Mouse (Mus musculus): ENCODE results near the gene Eme2. TPM values are rescaled to one million over a fixed set of nuclear protein-coding genes. Genes with fewer than 3 reads are reported as not detected.
A peak's percentile ranks its signal among the peaks of the same experiment; 100 is the strongest.

The Eme2 gene
- polyA plus RNA-seq, 1 experiment from 2014 or later = 16.0 TPM

DNA sequence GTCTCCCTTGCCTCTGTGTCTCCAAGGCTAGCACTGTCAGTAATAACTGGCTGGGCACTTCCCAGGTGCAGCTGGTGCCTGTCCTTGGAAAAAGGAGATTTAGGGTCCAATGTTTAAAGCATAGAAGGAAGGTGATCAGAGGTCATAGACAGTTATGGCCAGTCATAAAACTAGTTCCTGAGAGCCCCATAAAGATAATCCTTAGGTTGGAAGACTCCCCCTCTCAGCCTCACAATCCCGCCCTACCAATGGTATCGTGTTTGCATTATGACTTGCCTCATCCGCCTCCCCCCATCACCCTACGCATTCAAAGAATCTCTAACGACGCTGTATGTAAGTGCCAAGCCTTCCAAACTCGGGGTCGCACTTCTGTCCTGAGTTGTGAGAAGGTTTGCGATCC, 50.4 kb downstream of the Eme2 start:
- Histone ChIP-seq H3K4me1 (ENCODE audit: control insufficient read depth in 2 of 2, insufficient read depth in 2 of 2, low read length in 2 of 2) (peaks cover 4 to 6% of the 10 kb centered on the region in 2 experiments; a peak in 2 of 4 replicates), H3K27ac (replicated peaks in 1 of 2; ENCODE audit: control insufficient read depth in 1 of 2, insufficient read depth in 1 of 2, low read depth in 2 of 2, low read length in 2 of 2) (peak overlapping the region in 1 of 2 experiments; percentile 22; a peak in 1 of 4 replicates), H3K36me3 (ENCODE audit: control insufficient read depth, insufficient read depth, low read length) (no peaks in the 10 kb centered on the region), H3K4me3 (ENCODE audit: control insufficient read depth in 1 of 2, insufficient read depth in 1 of 2, low read depth in 1 of 2, low read length in 2 of 2) (no peak overlapping the region), H3K9ac (ENCODE audit: low read length) (peak overlapping the region; percentile 55; the same call in 1 of the 2 replicates), H3K27me3 (ENCODE audit: control insufficient read depth, insufficient read depth, low read length) (no peaks in the 10 kb centered on the region; the same call in 1 of the 2 replicates), H3K4me2 (ENCODE audit: low read length) (peak overlapping the region; percentile 43), H3K9me3 (ENCODE audit: control insufficient read depth, low read length) (no peaks in the 10 kb centered on the region)
- ATAC-seq (ENCODE audit: insufficient number of reproducible peaks, insufficient read depth, low FRiP score, low read depth) = no peak
- WGBS = 40% methylated on average over 9 of the region's 9 CpGs

GRCm38 (mm10) chr17:24842631-24843030, 52.3 kb downstream of the Eme2 start:
- Histone ChIP-seq H3K36me3 (ENCODE audit: control insufficient read depth, insufficient read depth, low read length) (no peaks in the 10 kb centered on the region), H3K4me3 (ENCODE audit: control insufficient read depth in 1 of 2, insufficient read depth in 1 of 2, low read depth in 1 of 2, low read length in 2 of 2) (no peak overlapping the region), H3K9me3 (ENCODE audit: control insufficient read depth, low read length) (no peaks in the 10 kb centered on the region), H3K9ac (ENCODE audit: low read length) (no peak overlapping the region), H3K27me3 (ENCODE audit: control insufficient read depth, insufficient read depth, low read length) (no peaks in the 10 kb centered on the region; the same call in 1 of the 2 replicates), H3K4me2 (ENCODE audit: low read length) (no peak overlapping the region), H3K4me1 (ENCODE audit: control insufficient read depth in 2 of 2, insufficient read depth in 2 of 2, low read length in 2 of 2) (peaks cover 2 to 4% of the 10 kb centered on the region in 2 experiments; a peak in 2 of 4 replicates), H3K27ac (replicated peaks in 1 of 2; ENCODE audit: control insufficient read depth in 1 of 2, insufficient read depth in 1 of 2, low read depth in 2 of 2, low read length in 2 of 2) (no peak overlapping the region)
- WGBS = 48% methylated on average over 2 of the region's 2 CpGs
- ATAC-seq (ENCODE audit: insufficient number of reproducible peaks, insufficient read depth, low FRiP score, low read depth) = no peak

DNA sequence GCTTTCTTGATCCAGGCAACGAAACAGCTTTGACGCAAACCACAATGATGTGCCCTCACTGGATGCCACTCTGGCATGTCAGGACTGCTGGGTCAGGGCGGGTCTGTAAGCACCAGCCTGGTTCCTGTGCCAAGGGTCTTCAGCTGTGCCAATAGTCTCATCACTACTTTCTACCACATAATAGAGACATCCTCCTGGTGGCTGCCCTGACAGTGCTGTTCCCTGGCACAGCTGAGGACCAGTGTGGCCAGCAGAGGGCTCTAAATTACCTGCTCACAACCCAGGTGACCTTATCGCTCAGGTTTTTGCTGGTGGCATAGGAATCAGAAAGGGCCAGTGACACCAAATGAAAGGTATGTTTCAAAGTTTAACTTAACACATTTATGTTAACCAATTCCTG, 53.8 kb downstream of the Eme2 start:
- peaks cover 0 to 4% of the 10 kb centered on the region in 2 experiments; a peak in 2 of 4 replicates for H3K4me1 ChIP-seq (ENCODE audit: control insufficient read depth in 2 of 2, insufficient read depth in 2 of 2, low read length in 2 of 2)
- H3K4me3 ChIP-seq (ENCODE audit: control insufficient read depth in 1 of 2, insufficient read depth in 1 of 2, low read depth in 1 of 2, low read length in 2 of 2) = no peak overlapping the region
- 48% methylated on average over 4 of the region's 4 CpGs for WGBS
- H3K27me3 ChIP-seq (ENCODE audit: control insufficient read depth, insufficient read depth, low read length) = no peaks in the 10 kb centered on the region; the same call in 1 of the 2 replicates
- no peak overlapping the region for H3K4me2 ChIP-seq (ENCODE audit: low read length)
- H3K9ac ChIP-seq (ENCODE audit: low read length) = no peak overlapping the region
- no peak overlapping the region for H3K27ac ChIP-seq (replicated peaks in 1 of 2; ENCODE audit: control insufficient read depth in 1 of 2, insufficient read depth in 1 of 2, low read depth in 2 of 2, low read length in 2 of 2)
- H3K36me3 ChIP-seq (ENCODE audit: control insufficient read depth, insufficient read depth, low read length) = no peaks in the 10 kb centered on the region
- H3K9me3 ChIP-seq (ENCODE audit: control insufficient read depth, low read length) = no peaks in the 10 kb centered on the region
- no peak for ATAC-seq (ENCODE audit: insufficient number of reproducible peaks, insufficient read depth, low FRiP score, low read depth)

GRCm38 (mm10) chr17:24840341-24840740, 54.5 kb downstream of the Eme2 start:
- Histone ChIP-seq H3K4me3 (ENCODE audit: control insufficient read depth in 1 of 2, insufficient read depth in 1 of 2, low read depth in 1 of 2, low read length in 2 of 2) (no peak overlapping the region), H3K36me3 (ENCODE audit: control insufficient read depth, insufficient read depth, low read length) (no peaks in the 10 kb centered on the region), H3K4me1 (ENCODE audit: control insufficient read depth in 2 of 2, insufficient read depth in 2 of 2, low read length in 2 of 2) (peaks cover 0 to 4% of the 10 kb centered on the region in 2 experiments; a peak in 2 of 4 replicates), H3K27ac (replicated peaks in 1 of 2; ENCODE audit: control insufficient read depth in 1 of 2, insufficient read depth in 1 of 2, low read depth in 2 of 2, low read length in 2 of 2) (no peak overlapping the region), H3K9me3 (ENCODE audit: control insufficient read depth, low read length) (no peaks in the 10 kb centered on the region), H3K9ac (ENCODE audit: low read length) (no peak overlapping the region), H3K4me2 (ENCODE audit: low read length) (no peak overlapping the region), H3K27me3 (ENCODE audit: control insufficient read depth, insufficient read depth, low read length) (peaks cover 3% of the 10 kb centered on the region; the same call in 1 of the 2 replicates)
- WGBS = 47% methylated on average over 5 of the region's 5 CpGs
- no peak for ATAC-seq (ENCODE audit: insufficient number of reproducible peaks, insufficient read depth, low FRiP score, low read depth)

- Histone ChIP-seq H3K27me3 (ENCODE audit: control insufficient read depth, insufficient read depth, low read length) (peaks cover 4% of the 10 kb centered on the region; the same call in 1 of the 2 replicates), H3K9me3 (ENCODE audit: control insufficient read depth, low read length) (no peaks in the 10 kb centered on the region), H3K4me1 (ENCODE audit: control insufficient read depth in 2 of 2, insufficient read depth in 2 of 2, low read length in 2 of 2) (0 out of 4 replicates have a peak, but pooled peaks cover 0 to 2% of the 10 kb centered on the region in 2 experiments), H3K36me3 (ENCODE audit: control insufficient read depth, insufficient read depth, low read length) (no peaks in the 10 kb centered on the region), H3K9ac (ENCODE audit: low read length) (no peak within 1 kb of the TSS), H3K27ac (replicated peaks in 1 of 2; ENCODE audit: control insufficient read depth in 1 of 2, insufficient read depth in 1 of 2, low read depth in 2 of 2, low read length in 2 of 2) (no peak within 1 kb of the TSS), H3K4me3 (ENCODE audit: control insufficient read depth in 1 of 2, insufficient read depth in 1 of 2, low read depth in 1 of 2, low read length in 2 of 2) (no peak within 1 kb of the TSS), H3K4me2 (ENCODE audit: low read length) (no peak within 1 kb of the TSS)
- 42% methylated on average over 8 of the region's 8 CpGs for WGBS
- ATAC-seq (ENCODE audit: insufficient number of reproducible peaks, insufficient read depth, low FRiP score, low read depth) = no peak
Observed at GRCm38 (mm10) chr17:24839842-24840241, 55.0 kb downstream of the Eme2 start, which contains the start of gene Hagh. Gene Hagh (plus strand): TSS chr17:24840143.

Other genes with a start within 250 kb of the Eme2 start
- 59.6 and 60.9 TPM in 2 replicates for gene Slc9a3r2, start 244.8 kb downstream of the Eme2 start, polyA plus RNA-seq (2014; fragmentation: Nextera tagmentation; extraction: Ambion mirVana)
- gene Npw, start 236.6 kb downstream of the Eme2 start, polyA plus RNA-seq (2014; fragmentation: Nextera tagmentation; extraction: Ambion mirVana) = not detected in 2 replicates
- gene Zfp598, start 225.4 kb downstream of the Eme2 start, polyA plus RNA-seq (2014; fragmentation: Nextera tagmentation; extraction: Ambion mirVana) = 18.4 and 19.4 TPM in 2 replicates
- 0.42 and 0.69 TPM in 2 replicates for gene Syngr3, start 205.1 kb downstream of the Eme2 start, polyA plus RNA-seq (2014; fragmentation: Nextera tagmentation; extraction: Ambion mirVana)
- 29.3 and 29.7 TPM in 2 replicates for gene Gfer, start 198.9 kb downstream of the Eme2 start, polyA plus RNA-seq (2014; fragmentation: Nextera tagmentation; extraction: Ambion mirVana)
- gene Noxo1, start 198.9 kb downstream of the Eme2 start, polyA plus RNA-seq (2014; fragmentation: Nextera tagmentation; extraction: Ambion mirVana) = 0.68 and 1.1 TPM in 2 replicates
- gene Tbl3, start 187.4 kb downstream of the Eme2 start, polyA plus RNA-seq (2014; fragmentation: Nextera tagmentation; extraction: Ambion mirVana) = 39.2 and 40.2 TPM in 2 replicates
- gene Rnf151, start 177.0 kb downstream of the Eme2 start, polyA plus RNA-seq (2014; fragmentation: Nextera tagmentation; extraction: Ambion mirVana) = not detected in 2 replicates
- gene Rps2, start 177.0 kb downstream of the Eme2 start, polyA plus RNA-seq (2014; fragmentation: Nextera tagmentation; extraction: Ambion mirVana) = 919 and 1,010 TPM in 2 replicates
- 556 and 564 TPM in 2 replicates for gene Ndufb10, start 170.6 kb downstream of the Eme2 start, polyA plus RNA-seq (2014; fragmentation: Nextera tagmentation; extraction: Ambion mirVana)
- 1.3 and 1.7 TPM in 2 replicates for gene Rpl3l, start 167.3 kb downstream of the Eme2 start, polyA plus RNA-seq (2014; fragmentation: Nextera tagmentation; extraction: Ambion mirVana)
- 26.8 and 27.2 TPM in 2 replicates for gene Msrb1, start 158.4 kb downstream of the Eme2 start, polyA plus RNA-seq (2014; fragmentation: Nextera tagmentation; extraction: Ambion mirVana)
- gene Hs3st6, start 142.1 kb downstream of the Eme2 start, polyA plus RNA-seq (2014; fragmentation: Nextera tagmentation; extraction: Ambion mirVana) = 0.18 and 0.43 TPM in 2 replicates
- gene Meiob, start 90.8 kb downstream of the Eme2 start, polyA plus RNA-seq (2014; fragmentation: Nextera tagmentation; extraction: Ambion mirVana) = not detected in 2 replicates
- gene Hagh, start 54.9 kb downstream of the Eme2 start, polyA plus RNA-seq (2014; fragmentation: Nextera tagmentation; extraction: Ambion mirVana) = 62.7 and 68.4 TPM in 2 replicates
- gene Fahd1, start 44.7 kb downstream of the Eme2 start, polyA plus RNA-seq (2014; fragmentation: Nextera tagmentation; extraction: Ambion mirVana) = 46.5 and 47.2 TPM in 2 replicates
- not detected in 2 replicates for gene Igfals, start 29.1 kb downstream of the Eme2 start, polyA plus RNA-seq (2014; fragmentation: Nextera tagmentation; extraction: Ambion mirVana)
- 37.8 and 39.8 TPM in 2 replicates for gene Nubp2, start 8.7 kb downstream of the Eme2 start, polyA plus RNA-seq (2014; fragmentation: Nextera tagmentation; extraction: Ambion mirVana)
- 26.8 and 28.2 TPM in 2 replicates for gene Spsb3, start 8.4 kb downstream of the Eme2 start, polyA plus RNA-seq (2014; fragmentation: Nextera tagmentation; extraction: Ambion mirVana)
- 82.1 and 82.8 TPM in 2 replicates for gene Mrps34, start within 50 bp of the Eme2 start, polyA plus RNA-seq (2014; fragmentation: Nextera tagmentation; extraction: Ambion mirVana)
- 39.4 and 43.9 TPM in 2 replicates for gene Nme3, start 1.4 kb upstream of the Eme2 start, polyA plus RNA-seq (2014; fragmentation: Nextera tagmentation; extraction: Ambion mirVana)
- gene Mapk8ip3, start 41.9 kb upstream of the Eme2 start, polyA plus RNA-seq (2014; fragmentation: Nextera tagmentation; extraction: Ambion mirVana) = 27.8 and 31.0 TPM in 2 replicates
- 62.1 and 63.1 TPM in 2 replicates for gene Jpt2, start 65.6 kb upstream of the Eme2 start, polyA plus RNA-seq (2014; fragmentation: Nextera tagmentation; extraction: Ambion mirVana)
- 6.4 and 7.6 TPM in 2 replicates for gene Cramp1l, start 120.7 kb upstream of the Eme2 start, polyA plus RNA-seq (2014; fragmentation: Nextera tagmentation; extraction: Ambion mirVana)
- gene Ift140, start 121.0 kb upstream of the Eme2 start, polyA plus RNA-seq (2014; fragmentation: Nextera tagmentation; extraction: Ambion mirVana) = 9.9 and 10.6 TPM in 2 replicates
- gene Tmem204, start 188.5 kb upstream of the Eme2 start, polyA plus RNA-seq (2014; fragmentation: Nextera tagmentation; extraction: Ambion mirVana) = 19.5 and 23.4 TPM in 2 replicates
- 19.3 and 27.8 TPM in 2 replicates for gene Telo2, start 220.9 kb upstream of the Eme2 start, polyA plus RNA-seq (2014; fragmentation: Nextera tagmentation; extraction: Ambion mirVana)
- 0.14 and 0.44 TPM in 2 replicates for gene Ptx4, start 225.7 kb upstream of the Eme2 start, polyA plus RNA-seq (2014; fragmentation: Nextera tagmentation; extraction: Ambion mirVana)
- 16.4 and 17.2 TPM in 2 replicates for gene Clcn7, start 238.3 kb upstream of the Eme2 start, polyA plus RNA-seq (2014; fragmentation: Nextera tagmentation; extraction: Ambion mirVana)

Measured in heart, embryonic 14.5 days (tissue).